Mouse (Mus musculus) cerebellum, postnatal 14 days (tissue): ENCODE results near the gene Slc22a18.
A peak's percentile ranks its signal among the peaks of the same experiment; 100 is the strongest.

ENCODE experiments used
- DNase-seq, 2 experiments: peaks; one replicate each; pipeline ENCODE4 v3.0.0; 2021; ENCODE audit warnings: mixed read lengths in 2 of 2

Gene Slc22a18

DNA sequence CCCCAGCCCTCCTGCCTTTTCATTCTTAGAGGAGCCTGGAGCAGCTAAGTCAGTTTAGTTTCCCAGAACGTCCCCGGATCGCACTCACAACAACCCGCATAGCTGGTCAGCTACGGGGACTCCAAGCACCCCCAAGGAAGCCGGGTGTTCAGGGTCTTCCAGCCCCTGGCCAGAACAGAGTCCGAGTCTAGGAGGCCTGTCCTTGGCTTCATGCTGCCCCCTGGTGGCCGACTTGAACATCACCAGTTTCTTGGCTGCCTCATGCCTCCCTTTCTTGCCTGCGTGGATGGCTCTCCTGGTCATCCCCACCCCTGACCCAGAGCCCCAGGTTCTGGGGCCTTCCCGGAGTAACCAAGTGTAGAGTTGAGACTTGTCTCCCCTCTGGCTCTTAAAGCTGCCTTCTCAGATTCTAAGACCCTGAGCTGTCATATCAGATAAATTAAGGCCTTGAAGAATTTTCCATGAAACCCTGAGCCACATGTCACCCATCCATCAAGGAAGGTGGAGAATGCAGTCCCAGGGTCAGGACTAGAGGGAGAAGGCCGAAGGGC lies 9.6 kb upstream of the Slc22a18 start:
- DNase-seq, result peak; percentile 92 to 94

DNA sequence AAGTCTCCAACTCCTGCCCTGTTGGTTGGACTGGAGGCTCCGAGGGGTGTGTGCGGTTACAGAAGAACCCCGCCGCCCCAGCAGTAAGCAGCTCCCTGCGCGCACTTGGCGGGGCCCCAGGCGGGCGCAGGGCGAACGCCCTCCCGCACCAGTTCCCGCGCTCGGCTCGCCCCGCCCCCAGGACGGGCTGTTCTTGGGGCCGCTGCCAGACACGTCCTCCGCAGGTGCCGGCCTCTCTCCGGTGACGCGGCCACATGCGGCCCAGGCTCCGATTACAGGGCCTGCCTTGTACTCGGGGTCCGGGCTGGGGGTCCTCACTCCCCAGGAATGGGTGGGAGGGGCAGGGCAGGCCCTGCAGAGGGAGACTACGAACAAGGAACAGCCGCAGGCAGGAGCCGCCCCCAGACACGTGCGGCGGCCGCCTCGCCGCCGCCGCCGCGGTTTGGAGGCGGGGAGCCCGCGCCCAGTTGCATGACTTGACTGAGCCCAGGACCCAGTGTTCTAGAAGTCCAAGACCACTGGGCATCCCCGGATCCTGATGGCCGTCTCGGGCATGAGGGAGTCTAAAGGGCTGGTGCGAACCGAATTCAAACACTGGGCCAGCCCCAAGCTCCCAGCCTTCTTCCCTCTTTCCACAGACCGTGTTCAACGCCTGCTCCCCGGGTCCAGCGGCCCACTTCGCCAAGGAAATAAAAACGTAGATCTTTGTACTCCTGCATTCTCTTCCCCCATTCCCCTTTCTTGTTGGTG lies 8.6 kb upstream of the Slc22a18 start:
- peak in 1 of 2 experiments; percentile 48 for DNase-seq

DNA sequence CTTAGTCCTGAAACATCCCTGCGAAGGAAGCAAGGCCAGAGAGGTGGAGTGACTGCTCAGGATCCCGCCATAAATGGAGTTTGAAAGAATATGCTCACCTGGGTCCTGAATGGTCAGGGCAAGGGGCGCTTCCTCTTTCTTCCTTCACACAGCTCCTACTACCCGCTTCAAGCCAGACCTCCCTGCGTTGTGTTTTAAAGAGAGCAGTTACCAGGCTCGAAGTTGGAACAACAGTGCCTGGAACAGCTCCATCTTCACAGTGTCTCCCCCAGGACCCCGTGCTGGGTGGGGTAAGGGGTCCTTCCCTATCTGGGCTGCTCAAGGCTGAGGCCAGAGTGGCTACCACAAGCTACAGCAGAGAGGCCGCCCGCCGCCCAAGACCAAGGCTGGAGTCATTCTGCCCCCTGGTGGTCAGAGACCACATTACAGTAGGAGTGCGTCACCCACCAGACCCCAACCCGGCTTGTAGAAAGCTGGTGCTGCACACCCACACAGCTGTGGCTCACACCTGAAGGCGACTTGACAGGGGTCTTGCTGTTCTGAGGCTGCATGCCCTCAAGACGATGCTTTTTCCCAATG lies 7.3 kb upstream of the Slc22a18 start:
- peak; percentile 94 for DNase-seq

DNA sequence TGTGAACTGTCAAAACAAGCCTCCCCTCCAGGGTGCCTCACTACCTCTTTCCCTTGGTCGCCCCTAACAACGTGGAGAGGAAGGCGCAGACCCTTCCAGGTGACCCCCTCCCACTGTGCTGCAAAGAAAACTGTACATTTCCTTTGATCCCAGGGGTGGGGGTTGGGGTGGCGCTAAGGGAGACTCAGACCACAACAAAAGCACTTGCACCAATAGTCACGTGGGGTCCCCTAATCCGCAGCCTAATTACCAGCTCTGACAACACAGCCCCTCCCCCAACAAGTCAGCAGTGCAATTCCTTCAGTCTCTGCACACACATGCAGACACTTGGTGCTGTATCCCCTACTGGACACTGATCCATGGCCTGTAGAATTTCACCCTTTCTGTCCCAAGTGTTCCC lies 5.8 kb upstream of the Slc22a18 start:
- DNase-seq, result no peak

DNA sequence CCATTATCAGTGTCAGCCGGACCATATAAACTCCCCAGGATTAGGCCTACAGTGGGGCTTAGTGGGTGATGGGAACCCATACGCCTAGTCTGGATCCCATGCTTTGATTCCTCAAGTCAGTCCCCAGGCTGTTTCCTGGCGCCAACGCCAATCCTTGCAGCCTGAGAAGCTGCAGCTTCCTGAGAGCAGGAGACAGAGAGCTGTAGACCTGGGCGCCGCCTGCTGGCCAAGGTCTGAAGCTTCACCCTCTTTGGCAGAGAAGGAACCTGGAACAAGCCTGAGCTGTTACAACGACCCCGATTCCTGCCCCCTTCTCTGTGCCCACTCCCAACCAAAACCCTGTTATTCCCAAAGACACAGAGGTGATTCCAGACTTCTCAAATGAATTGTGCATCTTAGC lies 3.6 kb upstream of the Slc22a18 start:
- peak; percentile 86 to 90 for DNase-seq

DNA sequence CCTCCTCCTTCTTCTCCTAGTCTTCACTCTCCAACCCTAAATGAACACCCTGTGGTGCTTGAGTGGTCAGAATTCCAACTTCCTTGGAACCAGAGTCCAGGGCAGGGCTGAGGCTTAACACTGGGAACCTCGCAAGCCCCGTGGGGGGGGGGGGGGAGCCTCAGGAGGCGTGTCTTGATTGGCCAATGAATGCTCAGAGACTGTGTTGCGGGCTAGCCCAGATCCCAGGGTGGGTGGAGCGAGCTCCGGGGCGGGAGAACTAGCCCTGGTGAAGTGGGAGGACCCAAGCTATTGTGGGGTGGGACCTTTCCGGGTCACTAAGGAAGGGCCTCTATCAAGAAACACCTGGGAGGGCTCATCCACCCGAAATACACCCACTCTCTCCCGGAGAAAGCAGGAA lies 1.3 kb downstream of the Slc22a18 start:
- DNase-seq, result no peak

DNA sequence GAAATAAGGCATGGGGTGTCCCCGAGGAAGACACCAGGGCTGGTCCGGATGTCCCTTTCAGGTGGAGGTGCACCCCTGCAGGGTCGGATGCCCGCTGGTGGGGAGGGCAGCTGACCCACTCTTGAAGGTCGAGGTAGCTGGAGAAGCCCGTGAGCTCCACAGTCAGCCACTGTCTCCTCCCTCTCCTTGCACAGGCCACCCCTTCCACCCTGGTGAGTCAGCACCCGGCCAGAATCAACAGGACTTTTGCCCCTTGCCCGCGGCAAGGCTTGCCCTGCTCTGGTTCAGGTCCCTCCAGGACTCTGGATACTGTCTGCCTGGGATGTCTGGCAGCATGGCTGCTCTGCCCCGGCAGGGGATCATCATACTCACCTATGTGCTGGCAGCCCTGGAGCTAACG lies 2.3 kb downstream of the Slc22a18 start:
- no peak for DNase-seq

DNA sequence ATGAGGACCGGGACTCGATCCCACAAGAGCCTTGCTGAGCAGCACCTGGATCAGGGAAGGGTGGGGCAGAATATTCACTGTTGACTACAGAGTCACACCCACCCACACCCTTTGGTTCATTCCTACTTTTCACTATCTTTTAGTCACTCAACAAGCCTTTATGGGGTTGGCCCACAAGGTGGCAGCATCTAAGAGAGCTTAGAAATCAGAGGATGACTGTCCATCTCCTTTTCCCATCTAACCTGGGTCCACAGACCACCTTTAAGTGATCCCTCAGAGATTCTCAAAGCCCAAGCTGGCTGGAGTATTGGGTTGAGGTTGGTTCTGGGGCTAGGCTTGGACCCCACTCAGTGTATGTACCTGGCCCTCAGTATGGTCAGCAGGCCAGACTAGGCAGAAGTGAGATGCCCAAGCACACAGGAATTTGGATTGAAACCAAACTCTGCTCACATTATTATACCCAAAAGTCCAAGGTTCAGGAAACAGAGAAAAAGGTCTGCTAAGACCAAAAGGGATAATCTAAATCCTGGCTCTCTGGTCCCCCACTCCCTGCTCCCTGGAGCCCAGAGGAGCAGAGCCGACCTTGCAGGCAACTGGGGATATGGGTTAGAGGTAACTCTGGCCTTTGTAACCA lies 3.3 kb downstream of the Slc22a18 start:
- no peak for DNase-seq

DNA sequence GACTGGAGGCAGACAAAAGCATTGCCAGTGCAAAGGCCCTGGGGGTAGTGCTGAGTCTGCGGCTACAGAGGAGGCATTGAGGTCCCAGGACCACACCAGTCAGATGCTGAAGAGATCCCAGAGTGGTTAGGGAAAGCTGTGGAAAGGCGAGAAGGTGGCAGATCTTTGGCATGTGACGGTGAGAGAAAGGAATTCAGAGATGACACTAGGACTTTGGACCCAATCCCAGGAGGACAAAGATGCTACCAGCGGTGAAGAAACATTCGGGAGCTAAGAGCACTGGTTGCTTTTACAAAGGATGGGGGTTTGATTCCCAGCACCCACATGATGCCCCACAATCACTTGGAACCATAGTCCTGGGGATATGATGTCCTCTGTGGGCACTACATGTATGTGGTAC lies 4.3 kb downstream of the Slc22a18 start:
- no peak for DNase-seq

DNA sequence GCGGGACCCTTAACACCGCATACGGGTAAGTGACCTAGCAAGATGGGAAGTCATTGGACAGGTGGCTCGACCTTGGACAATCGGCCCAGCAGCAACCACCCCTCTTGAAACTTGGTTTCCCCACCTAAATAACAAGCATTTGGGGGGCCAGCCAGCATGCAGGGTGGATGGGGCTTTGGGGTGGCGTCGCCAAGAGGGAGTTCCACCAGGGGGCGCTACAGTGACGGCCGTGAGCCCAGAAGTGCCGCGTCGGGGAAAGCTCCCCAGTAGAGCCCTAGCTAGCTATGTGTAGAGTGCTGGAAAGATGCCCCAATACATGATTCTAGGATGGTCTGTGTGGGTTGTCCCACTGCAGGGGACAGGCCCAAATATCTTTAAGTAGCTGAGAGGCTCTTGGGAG lies 7.0 kb downstream of the Slc22a18 start:
- peak; percentile 54 to 73 for DNase-seq

DNA sequence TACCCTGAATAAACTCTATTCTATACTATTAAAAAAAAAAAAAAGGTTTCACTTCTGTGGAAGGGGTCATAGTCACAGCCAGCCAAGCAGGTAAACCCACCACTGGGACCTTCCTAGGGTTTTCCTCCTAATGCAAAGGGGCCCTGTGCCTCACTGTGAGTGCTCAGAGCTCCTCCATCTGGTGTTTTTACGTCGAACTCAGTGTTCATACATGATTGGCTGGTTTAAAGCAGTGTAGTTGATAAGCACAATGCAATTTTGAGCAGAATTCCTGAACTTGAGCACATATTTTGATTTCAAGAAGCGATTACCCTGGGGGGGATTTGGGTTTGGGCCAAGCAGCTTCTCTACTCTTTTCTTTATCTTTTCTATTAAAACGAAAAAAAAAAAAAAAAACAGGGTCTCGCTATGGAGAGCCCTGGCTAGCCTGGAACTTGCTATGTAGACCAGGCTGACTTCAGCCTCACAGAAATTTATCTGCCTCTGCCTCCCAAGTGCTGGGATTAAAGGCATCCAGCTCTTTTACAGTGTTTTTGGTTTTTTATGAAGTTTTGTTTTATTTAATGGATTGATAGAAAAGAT lies 8.4 kb downstream of the Slc22a18 start:
- no peak for DNase-seq

DNA sequence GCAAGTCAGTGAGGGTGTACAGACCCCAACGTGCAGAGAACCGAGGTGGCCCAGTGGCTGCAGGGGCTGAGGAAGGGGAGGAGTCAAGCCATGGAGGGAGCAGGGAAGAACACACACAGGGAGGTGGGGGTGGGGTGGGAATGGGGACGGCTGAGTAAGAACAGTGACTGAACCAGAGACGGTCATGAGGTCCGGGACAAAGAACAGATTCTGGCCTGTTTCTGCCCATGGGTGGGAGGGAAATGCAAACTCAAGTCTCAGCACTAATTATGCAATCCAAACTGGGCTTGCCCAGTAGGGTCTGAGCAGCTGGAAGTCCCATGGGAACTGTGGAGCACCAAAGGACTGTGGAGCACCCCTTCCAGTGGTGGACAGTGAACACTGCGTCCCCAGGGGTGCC lies 9.0 kb downstream of the Slc22a18 start:
- DNase-seq, result no peak

DNA sequence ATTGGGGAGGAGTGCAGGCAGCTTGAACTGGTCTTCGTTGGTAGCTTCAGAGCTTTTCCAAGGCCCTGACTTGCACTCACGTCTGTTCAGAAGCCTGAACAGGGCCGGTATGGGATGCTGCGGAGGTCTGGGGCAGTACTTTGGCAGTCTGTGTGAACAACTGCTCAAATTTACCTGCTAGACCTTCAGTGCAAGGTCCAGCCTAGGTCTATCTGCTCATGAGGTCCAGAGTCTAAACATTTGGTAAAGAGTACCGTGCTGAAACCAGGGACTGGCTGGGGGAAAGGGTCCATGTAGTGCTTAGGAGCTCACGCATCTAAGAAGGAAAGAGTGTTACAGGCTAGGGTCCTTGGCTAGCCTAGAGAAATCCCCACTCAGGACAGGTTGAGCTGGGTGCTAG lies 16.2 kb downstream of the Slc22a18 start:
- no peak for DNase-seq

DNA sequence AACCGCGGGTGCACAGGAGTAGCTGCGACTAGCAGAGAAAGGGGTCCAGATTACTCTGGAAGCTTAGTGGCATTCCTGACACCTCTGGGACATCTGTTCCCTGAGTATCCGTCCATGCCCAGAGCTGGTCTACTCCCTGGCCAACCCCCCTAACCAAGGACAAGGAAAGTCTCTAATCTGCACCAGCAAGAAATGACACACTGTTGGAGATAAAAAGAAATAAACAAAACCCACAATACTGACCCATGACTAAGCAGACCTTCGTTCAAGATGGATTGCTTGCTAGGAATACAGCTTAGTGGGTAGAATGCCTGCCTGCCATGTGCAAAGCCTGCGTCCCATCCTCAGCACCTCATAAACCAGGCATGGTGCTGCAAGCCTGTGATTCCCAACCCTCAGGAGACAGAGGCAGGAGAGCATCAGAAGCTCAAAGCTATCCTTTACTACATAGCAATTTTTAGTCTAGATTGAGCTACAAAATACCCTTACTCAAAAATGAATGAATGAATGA lies 20.1 kb downstream of the Slc22a18 start:
- DNase-seq, result no peak

DNA sequence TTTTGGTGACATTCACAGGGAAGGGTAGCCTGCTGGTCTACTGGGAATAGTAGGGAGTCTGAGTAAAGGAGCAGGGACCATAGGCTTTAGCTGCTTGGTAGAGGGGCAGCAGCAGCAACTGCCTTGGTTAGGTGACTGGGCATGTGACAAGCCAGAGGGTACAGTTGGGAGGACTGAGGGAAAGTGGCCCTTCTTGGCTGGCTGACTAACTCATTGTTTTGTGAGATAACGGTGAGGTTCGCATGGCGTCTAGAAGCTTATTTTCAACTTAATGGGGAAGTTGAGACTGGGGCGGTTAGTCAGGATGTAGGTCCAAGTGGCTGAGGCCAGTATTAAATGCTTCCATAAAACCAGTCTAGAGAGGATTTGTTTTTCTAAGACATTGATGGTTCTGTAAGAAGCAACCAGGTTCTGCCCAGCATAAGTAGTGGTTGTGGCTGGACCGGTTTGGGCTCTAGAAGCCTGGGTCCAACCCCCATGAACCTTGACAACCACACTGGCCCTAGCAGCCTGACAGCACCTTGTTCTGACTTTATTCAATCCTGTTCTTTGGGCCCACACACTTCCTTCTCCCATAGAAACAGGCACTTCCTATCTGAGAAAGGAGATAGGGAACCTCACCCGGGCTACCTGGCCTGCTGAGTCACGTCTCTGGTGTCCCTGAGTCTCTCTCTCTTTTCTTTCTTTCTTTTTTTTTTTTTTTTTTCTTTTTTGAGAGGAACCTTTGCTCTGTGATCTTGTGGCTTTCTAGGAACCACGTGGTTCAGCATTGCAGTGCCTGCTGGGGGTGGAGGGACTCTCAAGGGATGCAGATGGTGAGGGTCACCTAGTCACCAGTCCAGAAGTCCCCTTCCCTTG lies 21.8 kb downstream of the Slc22a18 start:
- DNase-seq, result no peak

DNA sequence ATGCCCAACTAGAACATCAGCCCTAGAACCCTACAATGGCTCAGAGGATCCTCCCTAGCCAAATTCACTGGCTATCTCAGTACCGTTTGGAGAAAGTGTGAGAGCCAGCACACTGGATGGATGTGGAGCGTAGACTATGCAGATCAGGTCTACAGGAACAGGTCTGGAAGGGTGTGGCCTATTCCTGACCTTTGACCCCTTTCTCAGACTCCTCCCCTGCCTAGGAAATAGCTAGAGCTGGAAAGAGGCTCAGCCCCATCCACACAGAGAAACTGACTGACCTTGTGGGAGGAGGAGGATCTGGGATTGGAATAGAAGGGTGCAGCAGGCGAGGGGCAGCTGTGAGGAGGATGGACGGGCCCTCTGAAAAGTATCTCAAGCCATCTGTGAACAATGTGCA lies 25.0 kb downstream of the Slc22a18 start:
- no peak for DNase-seq

DNA sequence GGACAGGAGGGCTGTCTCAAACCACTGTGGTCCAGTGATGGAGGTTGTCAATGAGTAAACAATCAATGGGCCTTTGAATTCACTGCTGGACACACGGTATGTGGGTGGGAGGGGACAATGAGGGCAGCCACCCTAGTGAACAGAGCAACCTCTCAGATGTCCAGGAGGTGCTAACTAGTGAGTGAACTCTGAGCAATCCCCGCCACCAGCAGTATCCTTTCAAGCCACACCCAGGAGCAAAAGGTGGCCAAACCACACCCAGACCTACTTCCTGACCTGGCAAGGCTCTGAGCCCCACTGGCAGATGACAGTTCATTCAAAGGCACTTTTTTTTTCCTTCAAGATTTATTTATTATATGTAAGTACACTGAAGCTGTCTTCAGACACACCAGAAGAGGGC lies 27.4 kb downstream of the Slc22a18 start:
- DNase-seq, result no peak

DNA sequence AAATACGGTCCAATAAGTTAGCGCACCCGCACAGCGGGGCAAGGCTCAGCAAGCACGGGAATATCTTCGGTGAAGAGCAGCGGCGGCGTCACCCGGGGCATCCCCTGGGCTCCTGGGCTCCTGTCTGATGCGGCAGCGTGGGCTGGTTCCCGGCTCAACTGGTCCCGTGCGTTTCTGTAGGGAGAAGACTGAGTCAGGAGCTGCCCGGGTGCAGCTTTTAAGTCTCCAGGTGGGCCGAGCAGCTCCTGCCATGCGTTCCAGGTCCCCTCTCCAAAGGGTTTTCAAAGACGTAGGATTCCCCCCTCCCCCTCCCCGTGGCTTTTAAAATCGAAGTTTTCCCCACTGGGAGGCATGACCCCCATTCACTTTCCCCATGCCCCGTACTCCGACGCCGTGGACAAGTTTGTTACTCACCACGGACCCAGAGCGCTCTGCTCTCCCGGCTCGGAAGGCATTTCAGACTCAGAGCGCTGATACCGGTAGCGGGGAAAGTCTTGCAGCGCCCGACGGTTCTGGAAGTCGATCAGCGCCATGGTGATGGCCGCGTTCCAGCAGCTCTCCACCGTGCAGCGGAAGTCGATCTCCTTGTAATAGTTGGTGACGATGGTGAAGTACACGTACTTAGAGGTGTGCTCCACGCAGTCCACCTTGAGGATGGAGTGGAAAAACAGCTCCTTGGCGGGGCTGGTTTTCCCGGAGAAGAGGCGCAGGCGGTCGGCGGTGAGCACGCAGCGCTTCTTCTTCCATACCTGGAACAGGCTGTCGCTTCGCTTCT lies 28.3 kb downstream of the Slc22a18 start:
- DNase-seq, result peak; percentile 50 to 58

DNA sequence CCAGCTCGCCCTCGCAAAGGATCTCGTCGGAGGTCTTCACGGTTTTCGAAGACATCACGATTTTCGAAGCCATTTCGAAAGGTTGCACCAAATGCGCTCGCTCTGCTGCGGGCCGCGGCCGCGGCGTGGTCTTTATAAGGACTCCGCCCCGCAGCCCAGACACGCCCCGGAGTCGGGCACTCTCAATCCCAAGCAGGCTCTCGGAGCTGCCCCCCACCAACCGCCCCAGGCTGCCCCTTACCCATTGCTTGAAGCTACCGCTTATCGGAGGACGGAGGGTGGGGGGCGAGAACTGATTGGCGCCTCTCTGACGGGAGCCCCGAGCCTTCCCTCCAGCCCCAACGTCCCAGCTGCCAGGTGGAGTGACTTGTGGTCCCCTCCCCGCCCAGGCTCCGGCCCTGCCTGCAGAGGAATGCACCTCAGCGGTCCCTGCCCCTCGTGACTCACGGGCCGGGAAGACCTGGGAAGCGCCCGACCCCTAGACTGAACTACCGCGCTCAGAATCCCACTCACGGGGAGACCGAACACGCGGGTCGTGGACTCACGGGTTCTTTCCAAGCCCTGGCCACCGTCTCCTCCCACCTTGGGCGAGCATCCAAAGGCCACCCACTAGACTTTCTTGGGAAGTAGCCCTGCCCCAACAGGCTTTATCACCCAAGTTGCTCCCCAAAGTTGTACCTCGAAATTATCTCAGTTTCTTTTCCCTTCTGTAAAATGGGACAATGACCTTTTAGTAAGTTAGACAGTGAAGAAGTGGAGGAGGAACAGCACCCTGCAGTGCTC lies 29.1 kb downstream of the Slc22a18 start, which contains the start of gene Phlda2:
Gene Phlda2 (minus strand): TSS at position 733 of the 783 bp plus-strand sequence.
- DNase-seq, result no peak

DNA sequence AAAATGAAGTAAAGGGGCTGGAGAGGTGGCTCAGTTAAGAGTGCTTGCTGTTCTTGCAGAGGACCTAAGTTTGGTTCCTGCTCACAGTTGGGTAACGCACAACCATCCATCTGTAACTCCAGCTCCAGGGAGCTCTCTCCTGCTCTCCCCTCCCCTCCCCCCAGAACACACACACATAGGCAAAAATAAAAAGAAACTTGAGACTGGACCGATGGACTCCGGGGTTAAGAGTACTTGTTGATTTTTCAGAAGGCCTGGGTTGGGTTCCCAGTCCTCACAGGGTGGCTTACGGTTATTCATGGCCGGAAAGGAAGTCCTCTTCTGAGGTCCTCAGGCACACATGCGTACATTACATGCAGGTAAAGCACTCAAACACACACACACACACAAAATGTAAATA lies 30.4 kb downstream of the Slc22a18 start:
- no peak for DNase-seq

DNA sequence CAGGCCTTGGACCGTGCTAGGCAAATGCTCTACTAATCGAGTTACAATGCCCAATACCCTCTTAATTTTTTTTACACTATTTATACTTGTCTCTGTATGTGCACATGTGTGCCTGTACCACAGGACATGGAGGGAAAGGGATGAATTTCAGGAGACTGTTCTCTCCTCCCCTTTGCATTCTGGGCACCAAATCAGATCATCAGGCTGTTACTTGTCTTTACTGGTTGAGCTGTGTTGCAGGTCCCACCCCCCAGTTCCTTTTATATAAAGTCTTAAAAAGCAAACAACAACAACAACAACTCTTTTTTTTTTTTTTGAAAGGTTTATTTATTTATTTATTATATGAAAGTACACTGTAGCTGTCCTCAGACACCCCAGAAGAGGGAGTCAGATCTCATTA lies 31.9 kb downstream of the Slc22a18 start:
- no peak for DNase-seq
